Mouse (Mus musculus): ENCODE results near the gene Kncn.

DNA sequence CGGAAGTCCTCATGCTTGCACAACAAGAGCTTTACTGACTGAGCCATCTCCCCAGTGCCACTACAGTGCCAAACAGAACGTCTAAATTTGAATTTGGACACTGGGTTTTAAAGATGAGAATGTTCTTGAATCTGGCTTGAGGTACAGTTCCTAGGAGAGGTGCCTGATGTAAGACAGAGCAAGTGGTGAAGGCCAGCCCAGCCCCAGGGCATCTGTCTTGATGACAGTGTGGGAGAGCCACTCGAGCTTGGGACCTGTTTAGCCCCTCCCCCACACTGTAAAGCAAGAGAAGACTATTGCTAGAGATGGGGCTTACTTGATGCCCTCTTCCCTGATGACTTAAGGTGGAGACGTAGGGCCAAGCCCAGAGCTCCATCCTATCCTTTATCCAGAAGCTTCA is 2.0 kb upstream of the Kncn start:
- no peak for TF ChIP-seq CTCF (IDR thresholded peaks at IDR 0.05; ENCODE audit: low read depth, low read length)
- TF ChIP-seq GATA2 (IDR thresholded peaks at IDR 0.05; ENCODE audit: borderline replicate concordance, low read depth, low read length), result no peak
- TF ChIP-seq GATA1 (IDR thresholded peaks at IDR 0.05; ENCODE audit: borderline replicate concordance, low read length), result no peak
- TF ChIP-seq TAL1 (conservative IDR thresholded peaks at IDR 0.05; ENCODE audit: low read depth, low read length), result no peak
- TF ChIP-seq POLR2AphosphoS5 (IDR thresholded peaks at IDR 0.05; ENCODE audit: insufficient replicate concordance, low read depth, low read length), result no peak

All from G1E (cell line).